Mouse (Mus musculus) heart, embryonic 12.5 days (tissue): Measurements from ENCODE around the gene Vps52. TPM values are rescaled to one million over a fixed set of nuclear protein-coding genes. Genes with fewer than 3 reads are reported as not detected.
A peak's percentile ranks its signal among the peaks of the same experiment; 100 is the strongest.

Source experiments
- ATAC-seq: fragments of 200-750 bp; cut with Nextera tagmentation; 2 replicates; pipeline ENCODE4 v1.8.0; 2017; ENCODE audit warnings: moderate TSS enrichment, moderate library complexity; ENCODE audit not compliant: insufficient number of reproducible peaks, low FRiP score
- H3K27ac ChIP-seq: fragments of 300-500 bp; sonication (generic); 2 replicates; pipeline ENCODE4 v1.5.1; 2016; ENCODE audit warnings: mild to moderate bottlenecking, moderate library complexity; ENCODE audit not compliant: poor library complexity, severe bottlenecking
- H3K27me3 ChIP-seq: fragments of 300-500 bp; sonication (generic); replicated peaks from 2 replicates; pipeline ENCODE4 v1.6.1; 2016; ENCODE audit warnings: mild to moderate bottlenecking, moderate library complexity
- H3K36me3 ChIP-seq: fragments of 300-500 bp; sonication (generic); 2 replicates; pipeline ENCODE4 v1.6.1; 2016; ENCODE audit warnings: mild to moderate bottlenecking, moderate library complexity
- H3K4me1 ChIP-seq: fragments of 300-500 bp; sonication (generic); replicated peaks from 2 replicates; pipeline ENCODE4 v1.6.1; 2016; ENCODE audit warnings: mild to moderate bottlenecking
- H3K4me2 ChIP-seq: fragments of 300-500 bp; sonication (generic); 2 replicates; pipeline ENCODE4 v1.6.1; 2016; ENCODE audit warnings: mild to moderate bottlenecking, moderate library complexity
- H3K4me3 ChIP-seq: fragments of 300-500 bp; sonication (generic); 2 replicates; pipeline ENCODE4 v1.5.1; 2016; ENCODE audit warnings: mild to moderate bottlenecking
- H3K9ac ChIP-seq: fragments of 300-500 bp; sonication (generic); 2 replicates; pipeline ENCODE4 v1.6.1; 2016; ENCODE audit warnings: mild to moderate bottlenecking, moderate library complexity
- H3K9me3 ChIP-seq: fragments of 300-500 bp; sonication (generic); replicated peaks from 2 replicates; pipeline ENCODE4 v1.6.1; 2016; ENCODE audit warnings: mild to moderate bottlenecking, moderate library complexity
- WGBS: fragments of 180-500 bp; shearing (Covaris S2); methylation state at CpG from one replicate; pipeline ENCODE4 v1.1.7; 2016; 5-methylcytosine and 5-hydroxymethylcytosine counted together
- polyA plus RNA-seq: library from polyadenylated mRNA; unstranded; fragments of >200 nt; fragmentation: Nextera tagmentation; extraction: Ambion mirVana; gene quantifications from 2 replicates; pipeline ENCODE4 v1.2.1, GENCODE M21; 2016

Vps52 gene
- polyA plus RNA-seq, result 43.0 and 43.9 TPM in 2 replicates

DNA sequence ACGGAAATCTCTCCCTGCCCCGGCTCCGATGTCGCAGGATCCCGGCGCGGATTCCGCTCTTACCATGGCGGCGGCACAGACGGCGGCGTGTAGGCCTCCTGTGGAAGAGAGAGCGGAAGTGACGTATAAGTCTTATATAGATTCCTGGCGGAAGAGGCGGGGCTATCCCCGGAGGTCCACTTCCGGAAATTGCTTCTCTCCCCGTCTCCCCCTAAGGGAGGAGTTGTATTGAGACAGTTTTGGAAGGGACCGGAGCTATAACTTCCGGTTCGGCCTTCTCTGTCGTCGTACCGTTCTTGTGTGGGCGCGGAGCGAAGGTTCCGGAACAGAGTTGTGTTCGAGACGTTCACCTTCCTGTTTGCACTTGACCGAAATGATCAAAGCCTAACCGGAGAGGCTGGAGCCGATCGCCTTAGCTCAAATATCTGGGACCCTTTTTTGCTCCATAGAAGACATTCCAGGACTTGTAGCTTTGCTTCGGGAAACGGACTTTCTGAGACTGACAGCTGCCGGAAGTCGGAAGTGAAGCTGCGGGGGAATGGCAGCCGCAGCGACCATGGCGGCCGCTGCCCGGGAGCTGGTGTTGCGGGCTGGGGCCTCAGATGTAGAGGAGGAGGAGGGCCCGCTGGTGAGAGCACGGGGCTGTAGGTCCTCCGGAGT is at the start of gene Vps52, which contains the start of gene Rps18:
Gene Vps52, plus strand, starts transcription at position 258 of the 660 bp plus-strand sequence.
Gene Rps18, minus strand, starts transcription at position 447 of the 660 bp plus-strand sequence.
- no peaks in the 10 kb centered on the region for H3K27me3 ChIP-seq
- peaks cover 45% of the 10 kb centered on the region for H3K4me1 ChIP-seq

GRCm38 (mm10) chr17:33908331-33909076 is 47.1 kb upstream of the Vps52 start:
- H3K9me3 ChIP-seq, result no peaks in the 10 kb centered on the region
- peak overlapping the region; percentile 94 for H3K4me3 ChIP-seq
- no peaks in the 10 kb centered on the region for H3K27me3 ChIP-seq
- H3K27ac ChIP-seq, result peak overlapping the region; percentile 92
- peak overlapping the region; percentile 77 for H3K9ac ChIP-seq
- peaks cover 28% of the 10 kb centered on the region for H3K36me3 ChIP-seq
- peaks cover 16% of the 10 kb centered on the region for H3K4me1 ChIP-seq
- peak overlapping the region; percentile 100 for H3K4me2 ChIP-seq
- ATAC-seq, result peak; percentile 48
- under 1% methylated on average over 44 of the region's 44 CpGs for WGBS

More for the DNA sequence above, at the start of gene Vps52, which contains the start of gene Rps18:
- Histone ChIP-seq H3K27ac (peak within 1 kb of the TSS; percentile 84), H3K4me3 (peak within 1 kb of the TSS; percentile 89), H3K9ac (peak within 1 kb of the TSS; percentile 97), H3K9me3 (no peaks in the 10 kb centered on the region), H3K4me2 (peak within 1 kb of the TSS; percentile 96), H3K36me3 (peaks cover 61% of the 10 kb centered on the region)
- ATAC-seq, result peak; percentile 87
- under 1% methylated on average over 50 of the region's 50 CpGs for WGBS

GRCm38 (mm10) chr17:33909077-33909868 is 46.3 kb upstream of the Vps52 start, which contains the start of gene Daxx:
Daxx (plus strand) TSS chr17:33909414.
- H3K4me2 ChIP-seq, result peak within 1 kb of the TSS; percentile 100
- H3K27ac ChIP-seq, result peak within 1 kb of the TSS; percentile 92
- H3K9ac ChIP-seq, result peak within 1 kb of the TSS; percentile 94
- H3K27me3 ChIP-seq, result no peaks in the 10 kb centered on the region
- H3K9me3 ChIP-seq, result no peaks in the 10 kb centered on the region
- peaks cover 35% of the 10 kb centered on the region for H3K36me3 ChIP-seq
- H3K4me1 ChIP-seq, result peaks cover 16% of the 10 kb centered on the region
- ATAC-seq, result peak; percentile 95
- peak within 1 kb of the TSS; percentile 94 for H3K4me3 ChIP-seq
- under 1% methylated on average over 68 of the region's 68 CpGs for WGBS

GRCm38 (mm10) chr17:33909869-33910250 is 45.8 kb upstream of the Vps52 start:
- 0% methylated on average over 14 of the region's 14 CpGs for WGBS
- Histone ChIP-seq H3K9ac (peak overlapping the region; percentile 94), H3K4me1 (peaks cover 19% of the 10 kb centered on the region), H3K4me2 (peak overlapping the region; percentile 100), H3K4me3 (peak overlapping the region; percentile 94), H3K36me3 (peaks cover 41% of the 10 kb centered on the region), H3K9me3 (no peaks in the 10 kb centered on the region), H3K27me3 (no peaks in the 10 kb centered on the region), H3K27ac (peak overlapping the region; percentile 92)
- ATAC-seq, result peak; percentile 5; the same call in 1 of the 2 replicates

GRCm38 (mm10) chr17:33910346-33911051 is 45.1 kb upstream of the Vps52 start:
- Histone ChIP-seq H3K4me3 (peak overlapping the region; percentile 94), H3K9me3 (no peaks in the 10 kb centered on the region), H3K4me1 (peaks cover 24% of the 10 kb centered on the region), H3K4me2 (peak overlapping the region; percentile 100), H3K36me3 (peaks cover 45% of the 10 kb centered on the region), H3K9ac (peak overlapping the region; percentile 94), H3K27me3 (no peaks in the 10 kb centered on the region), H3K27ac (peak overlapping the region; percentile 92)
- WGBS, result 44% methylated on average over 11 of the region's 11 CpGs
- no peak for ATAC-seq

GRCm38 (mm10) chr17:33911052-33911812 is 44.4 kb upstream of the Vps52 start:
- peaks cover 24% of the 10 kb centered on the region for H3K4me1 ChIP-seq
- H3K9me3 ChIP-seq, result no peaks in the 10 kb centered on the region
- WGBS, result 90% methylated on average over 31 of the region's 31 CpGs
- H3K4me3 ChIP-seq, result no peak overlapping the region
- H3K27me3 ChIP-seq, result no peaks in the 10 kb centered on the region
- H3K9ac ChIP-seq, result no peak overlapping the region
- H3K4me2 ChIP-seq, result no peak overlapping the region
- H3K27ac ChIP-seq, result no peak overlapping the region
- ATAC-seq, result no peak
- peaks cover 45% of the 10 kb centered on the region for H3K36me3 ChIP-seq

DNA sequence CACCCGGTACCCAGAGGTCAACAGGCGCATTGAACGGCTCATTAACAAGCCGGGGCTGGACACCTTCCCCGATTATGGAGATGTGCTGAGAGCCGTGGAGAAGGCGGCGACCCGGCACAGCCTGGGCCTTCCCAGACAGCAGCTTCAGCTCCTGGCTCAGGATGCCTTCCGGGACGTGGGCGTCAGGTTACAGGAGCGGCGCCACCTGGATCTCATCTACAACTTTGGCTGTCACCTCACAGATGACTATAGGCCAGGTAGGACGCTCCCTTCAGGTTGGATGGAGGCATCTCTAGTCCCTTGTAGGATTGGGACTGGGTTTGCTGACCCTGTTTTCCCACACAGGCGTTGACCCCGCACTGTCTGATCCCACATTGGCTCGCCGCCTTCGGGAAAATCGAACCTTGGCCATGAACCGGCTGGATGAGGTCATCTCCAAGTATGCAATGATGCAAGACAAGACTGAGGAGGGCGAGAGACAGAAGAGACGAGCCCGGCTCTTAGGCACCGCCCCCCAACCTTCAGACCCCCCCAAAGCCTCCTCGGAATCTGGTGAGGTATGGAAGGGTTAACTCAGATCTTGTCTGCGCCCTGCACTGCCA is 43.7 kb upstream of the Vps52 start:
- H3K4me1 ChIP-seq, result peaks cover 27% of the 10 kb centered on the region
- H3K4me2 ChIP-seq, result no peak overlapping the region

GRCm38 (mm10) chr17:33913264-33913663 is 42.3 kb upstream of the Vps52 start:
- Histone ChIP-seq H3K4me3 (no peak overlapping the region), H3K9me3 (no peaks in the 10 kb centered on the region), H3K36me3 (peaks cover 58% of the 10 kb centered on the region), H3K4me1 (peaks cover 32% of the 10 kb centered on the region), H3K27ac (no peak overlapping the region), H3K4me2 (no peak overlapping the region), H3K9ac (no peak overlapping the region), H3K27me3 (no peaks in the 10 kb centered on the region)
- ATAC-seq, result no peak
- 91% methylated on average over 10 of the region's 10 CpGs for WGBS

More for the DNA sequence above, 43.7 kb upstream of the Vps52 start:
- H3K9ac ChIP-seq, result no peak overlapping the region
- H3K27me3 ChIP-seq, result no peaks in the 10 kb centered on the region
- peaks cover 45% of the 10 kb centered on the region for H3K36me3 ChIP-seq
- H3K27ac ChIP-seq, result no peak overlapping the region
- no peak overlapping the region for H3K4me3 ChIP-seq
- H3K9me3 ChIP-seq, result no peaks in the 10 kb centered on the region
- 91% methylated on average over 28 of the region's 28 CpGs for WGBS
- no peak for ATAC-seq

DNA sequence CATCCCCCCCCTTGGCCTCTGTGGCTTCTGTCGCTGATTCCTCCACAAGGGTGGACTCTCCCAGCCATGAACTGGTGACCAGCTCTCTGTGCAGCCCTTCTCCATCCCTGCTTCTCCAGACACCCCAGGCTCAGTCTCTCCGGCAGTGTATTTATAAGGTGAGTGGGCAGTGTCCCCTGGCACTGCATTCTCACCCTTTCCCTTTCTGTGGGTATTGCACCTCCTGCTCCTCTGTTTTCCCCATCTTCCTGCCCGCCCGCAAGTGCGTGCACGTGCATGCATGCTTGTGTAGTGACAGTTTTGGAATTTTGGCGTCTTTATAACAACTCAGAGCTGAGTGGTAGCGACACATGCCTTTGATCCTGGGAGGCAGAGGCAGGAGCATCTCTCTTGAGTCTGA is 41.7 kb upstream of the Vps52 start:
- WGBS, result 94% methylated on average over 8 of the region's 8 CpGs
- H3K27me3 ChIP-seq, result no peaks in the 10 kb centered on the region
- no peak overlapping the region for H3K27ac ChIP-seq
- no peak overlapping the region for H3K4me2 ChIP-seq
- H3K9ac ChIP-seq, result no peak overlapping the region
- no peak for ATAC-seq
- H3K4me3 ChIP-seq, result no peak overlapping the region
- H3K36me3 ChIP-seq, result peaks cover 61% of the 10 kb centered on the region
- H3K9me3 ChIP-seq, result no peaks in the 10 kb centered on the region
- H3K4me1 ChIP-seq, result peaks cover 34% of the 10 kb centered on the region
